Comparison of ENCODE assay signal across 14 mouse cellular contexts in genomic region chr14:48162446-48162845, GRCm38 (mm10). TPM values are rescaled to one million over a fixed set of nuclear protein-coding genes. Genes with fewer than 3 reads are reported as not detected.
DNase-seq lines count a peak whose midpoint lies in the region; ATAC-seq lines count a peak whose summit lies in the region.
"Had no signal": no experiment of that assay in that cellular context is flagged by ENCODE, and none has a peak within 500 bp of the region (broad histone marks: within the 10 kb centered on the region; RNA-seq: fewer than 3 reads in every experiment).

No protein-coding gene starts in this region.

- no peak for DNase-seq in frontal cortex, postnatal 25 days (ENCODE audit: low spot score in 2 of 2)
- peak; percentile 65 for DNase-seq in kidney, adult 9 months
- DNase-seq in kidney, postnatal 4 days, result no peak
- peak; percentile 61 for DNase-seq in adrenal gland, adult 8-10 months
- DNase-seq in kidney, postnatal 36 days, result peak; percentile 50 to 55
- no peak for DNase-seq in urinary bladder, adult 2 months (ENCODE audit: low spot score)
- DNase-seq: heart, adult 18-20 months; layer of hippocampus, postnatal 36 days; lung, adult 2 months; lung, postnatal 4 days; right cerebral cortex, postnatal 25 days; thymus, postnatal 14 days had no signal

- peak; percentile 78 for ATAC-seq in frontal cortex, adult (ENCODE audit: low TSS enrichment)
- ATAC-seq: forebrain, embryonic 14.5 days had no signal

RNA-seq across cellular contexts. Expression of gene Peli2, which starts 41.8 kb away (rescaled TPM):
- 10 to 100 TPM; 20.4 to 37.6 (median 28.8) TPM for total RNA-seq in adrenal gland, adult 8-10 months (2022)
- polyA plus RNA-seq in urinary bladder, adult 2 months (2012; rRNA removed), result 25.0 and 36.3 TPM in 2 replicates

Comparison
In these comparisons a context has a peak if more than half of its experiments do, and no peak if none do; other contexts are left out.
1. DNase-seq: peak in kidney, adult 9 months (single experiment), adrenal gland, adult 8-10 months (single experiment) and kidney, postnatal 36 days (2 of 2); none in frontal cortex, postnatal 25 days (0 of 2), kidney, postnatal 4 days (0 of 2) and urinary bladder, adult 2 months (single experiment).